Mouse (Mus musculus) G1E (cell line): ENCODE data around the gene S100a14.

ENCODE experiments used
- CTCF ChIP-seq: IDR thresholded peaks from 2 replicates; pipeline ENCODE4 v1.5.1; 2012; ENCODE audit warnings: low read depth, low read length, inconsistent platforms, mixed read lengths
- POLR2AphosphoS5 ChIP-seq: IDR thresholded peaks from 2 replicates; pipeline ENCODE4 v1.6.1; 2012; ENCODE audit warnings: low read depth, low read length, inconsistent platforms; ENCODE audit not compliant: insufficient replicate concordance

DNA sequence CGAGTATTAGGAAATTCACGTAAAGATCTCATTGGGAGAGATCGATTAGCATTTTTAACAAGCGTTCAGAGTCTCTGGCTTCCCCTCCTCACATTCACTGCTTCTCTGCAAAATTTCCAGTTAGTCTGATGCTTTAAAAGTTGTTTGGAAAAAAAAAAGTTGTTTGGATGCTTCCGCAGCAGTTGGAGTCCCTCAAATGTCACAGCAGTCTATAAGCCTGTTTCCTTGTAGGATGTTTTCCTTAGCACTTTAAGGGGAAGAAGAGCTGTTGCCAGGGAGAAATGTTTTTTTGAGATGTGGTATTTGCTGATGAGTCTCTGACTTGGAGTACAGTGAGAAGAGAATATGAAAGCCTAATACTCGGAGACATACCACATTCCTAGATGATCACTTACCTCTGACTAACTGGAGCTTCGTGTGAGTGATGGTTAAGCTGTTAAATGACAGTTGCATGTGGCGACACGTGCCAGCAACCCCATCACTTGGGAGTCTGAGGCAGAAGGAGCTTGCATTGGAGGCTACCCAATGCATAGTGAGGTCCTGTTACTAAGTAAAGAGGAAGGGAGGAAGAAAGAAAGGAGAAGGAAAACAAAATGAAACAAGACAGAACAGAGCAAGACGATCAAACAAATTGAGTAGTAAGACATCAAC is 49.8 kb downstream of the S100a14 start:
- TF ChIP-seq CTCF (no peak), POLR2AphosphoS5 (no peak)
